Mouse (Mus musculus) kidney, embryonic 16.5 days (tissue): ENCODE data around the gene Gm10670. TPM values are rescaled to one million over a fixed set of nuclear protein-coding genes. Genes with fewer than 3 reads are reported as not detected.
"Not testable (repeated sequence)": the region's sequence is repeated elsewhere in the genome, so short reads cannot be mapped to it uniquely, and the experiment has no call there.

Experiments
- ATAC-seq: fragments of 200-750 bp; cut with Nextera tagmentation; 2 replicates; pipeline ENCODE4 v1.8.0; 2017; ENCODE audit warnings: moderate TSS enrichment; ENCODE audit not compliant: low FRiP score, low TSS enrichment
- H3K27ac ChIP-seq: fragments of 300-500 bp; sonication (generic); 2 replicates; pipeline ENCODE4 v1.5.1; 2014; ENCODE audit warnings: low read length
- H3K27me3 ChIP-seq: fragments of 300-500 bp; sonication (generic); 2 replicates; pipeline ENCODE4 v1.6.1; 2014; ENCODE audit warnings: low read length, control low read depth, mixed read lengths; ENCODE audit not compliant: insufficient read depth
- H3K36me3 ChIP-seq: fragments of 300-500 bp; sonication (generic); 2 replicates; pipeline ENCODE4 v1.6.1; 2014; ENCODE audit warnings: low read length, control low read depth, mixed read lengths; ENCODE audit not compliant: insufficient read depth
- H3K4me1 ChIP-seq: fragments of 300-500 bp; sonication (generic); 2 replicates; pipeline ENCODE4 v1.6.1; 2014; ENCODE audit warnings: low read length, control low read depth, mixed read lengths; ENCODE audit not compliant: insufficient read depth
- H3K4me2 ChIP-seq: fragments of 300-500 bp; sonication (generic); replicated peaks from 2 replicates; pipeline ENCODE4 v1.6.1; 2014; ENCODE audit warnings: low read depth, low read length
- H3K4me3 ChIP-seq: fragments of 300-500 bp; sonication (generic); 2 replicates; pipeline ENCODE4 v1.5.1; 2014; ENCODE audit warnings: mild to moderate bottlenecking, low read length
- H3K9ac ChIP-seq: fragments of 300-500 bp; sonication (generic); replicated peaks from 2 replicates; pipeline ENCODE4 v1.6.1; 2014; ENCODE audit warnings: low read length
- H3K9me3 ChIP-seq: fragments of 300-500 bp; sonication (generic); 2 replicates; pipeline ENCODE4 v1.6.1; 2016; ENCODE audit warnings: low read length, control low read depth
- WGBS: fragments of 180-500 bp; shearing (Covaris S2); extraction: QIAGEN DNeasy Blood & Tissue Kit; methylation state at CpG from one replicate; pipeline ENCODE4 v1.1.7; 2014; 5-methylcytosine and 5-hydroxymethylcytosine counted together
- polyA plus RNA-seq: library from polyadenylated mRNA; unstranded; fragments of >200 nt; fragmentation: Nextera tagmentation; extraction: Ambion mirVana; gene quantifications from 2 replicates; pipeline ENCODE4 v1.2.1, GENCODE M21; 2015

Gm10670 gene
- polyA plus RNA-seq = not detected in 2 replicates

DNA sequence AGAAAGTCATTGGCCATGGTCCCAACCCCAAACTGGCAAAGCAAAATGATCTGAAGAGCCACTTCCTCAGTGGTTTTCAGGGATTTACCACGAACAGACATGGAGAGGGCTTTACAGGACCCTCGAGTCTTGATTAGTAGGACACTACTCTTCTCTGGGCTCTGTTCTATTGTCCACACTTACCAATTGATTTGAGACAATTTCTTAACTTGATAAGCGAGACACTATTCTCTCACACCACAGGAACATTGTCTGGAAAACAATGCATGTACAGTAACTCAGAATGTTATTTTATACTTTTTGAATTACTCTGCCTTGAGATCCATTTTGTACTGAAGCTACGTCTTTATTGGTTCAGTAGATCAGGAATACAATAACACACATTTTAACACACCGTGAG is at the start of gene Gm10670:
Gm10670 (minus strand) TSS at position 101 of the 400 bp plus-strand sequence.
- H3K36me3 ChIP-seq, H3K27me3 ChIP-seq, ATAC-seq, H3K9ac ChIP-seq, H3K9me3 ChIP-seq, H3K4me1 ChIP-seq, H3K4me3 ChIP-seq, H3K27ac ChIP-seq, H3K4me2 ChIP-seq: not testable (repeated sequence)
- no CpG with 5 or more reads among the region's 5 CpGs for WGBS

GRCm38 (mm10) chr7:20510434-20510833 is 35.7 kb upstream of the Gm10670 start, which contains the start of gene Vmn1r103:
Gene Vmn1r103, minus strand, starts transcription at chr7:20510534.
- H3K4me1 ChIP-seq, H3K27me3 ChIP-seq, H3K36me3 ChIP-seq, H3K9ac ChIP-seq, H3K27ac ChIP-seq, H3K4me2 ChIP-seq, ATAC-seq, H3K4me3 ChIP-seq, H3K9me3 ChIP-seq: not testable (repeated sequence)
- WGBS = no CpG with 5 or more reads among the region's 3 CpGs

DNA sequence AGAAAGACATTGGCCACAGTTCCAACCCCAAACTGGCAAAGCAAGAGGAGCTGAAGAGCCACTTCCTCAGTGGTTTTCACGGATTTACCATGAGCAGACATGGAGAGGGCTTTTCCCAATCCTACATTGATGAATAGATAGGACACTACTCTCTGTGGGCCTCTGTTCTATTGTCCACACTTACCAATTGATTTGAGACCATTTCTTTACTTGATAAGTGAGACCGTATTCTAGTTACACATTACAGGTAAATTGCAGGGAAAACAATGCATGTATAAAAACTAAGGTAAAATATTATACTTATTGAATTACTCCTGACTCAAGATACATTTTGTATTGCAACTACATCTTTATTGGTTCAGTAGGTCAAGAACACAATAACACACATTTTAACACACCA is 32.2 kb downstream of the Gm10670 start, which contains the start of gene Vmn1r101:
Vmn1r101 (minus strand) TSS at position 101 of the 400 bp plus-strand sequence.
- not testable (repeated sequence) for H3K9me3 ChIP-seq, ATAC-seq, H3K4me2 ChIP-seq, H3K27me3 ChIP-seq, H3K4me3 ChIP-seq, H3K9ac ChIP-seq, H3K36me3 ChIP-seq, H3K4me1 ChIP-seq, H3K27ac ChIP-seq
- WGBS = no CpG with 5 or more reads among the region's 2 CpGs

Other genes starting within 250 kb of the Gm10670 start
- not detected in 2 replicates for gene Gm4498, start 241.1 kb downstream of the Gm10670 start, polyA plus RNA-seq
- not detected in 2 replicates for gene Gm5890, start 212.1 kb downstream of the Gm10670 start, polyA plus RNA-seq
- not detected in 2 replicates for gene Gm4133, start 140.9 kb downstream of the Gm10670 start, polyA plus RNA-seq
- not detected in 2 replicates for gene Gm5728, start 99.5 kb downstream of the Gm10670 start, polyA plus RNA-seq
- not detected in 2 replicates for gene Vmn1r100, start 57.0 kb downstream of the Gm10670 start, polyA plus RNA-seq
- gene Vmn1r101, start 32.3 kb downstream of the Gm10670 start, polyA plus RNA-seq = not detected in 2 replicates
- not detected in 2 replicates for gene Vmn1r103, start 35.6 kb upstream of the Gm10670 start, polyA plus RNA-seq
- not detected in 2 replicates for gene Vmn1r104, start 58.9 kb upstream of the Gm10670 start, polyA plus RNA-seq
- not detected in 2 replicates for gene Gm5726, start 70.8 kb upstream of the Gm10670 start, polyA plus RNA-seq
- not detected in 2 replicates for gene Gm4141, start 101.3 kb upstream of the Gm10670 start, polyA plus RNA-seq
- not detected in 2 replicates for gene Gm4513, start 124.1 kb upstream of the Gm10670 start, polyA plus RNA-seq
- not detected in 2 replicates for gene Vmn1r107, start 194.0 kb upstream of the Gm10670 start, polyA plus RNA-seq
- gene Vmn1r111, start 228.3 kb upstream of the Gm10670 start, polyA plus RNA-seq = not detected in 2 replicates